Comparison of ENCODE assay signal across 26 mouse cellular contexts in genomic region chr19:35536816-35537215, GRCm38 (mm10).
DNase-seq lines count a peak whose midpoint lies in the region; ATAC-seq lines count a peak whose summit lies in the region.
"Had no signal": no experiment of that assay in that cellular context is flagged by ENCODE, and none has a peak within 500 bp of the region (broad histone marks: within the 10 kb centered on the region; RNA-seq: fewer than 3 reads in every experiment).

No protein-coding gene starts in this region.

- H3K36me3 ChIP-seq in midbrain, embryonic 11.5 days (ENCODE audit: control insufficient read depth, insufficient read depth, low read length): no peaks in the 10 kb centered on the region
- H3K36me3 ChIP-seq in midbrain, embryonic 15.5 days (replicated peaks): no peaks in the 10 kb centered on the region
- no peaks in the 10 kb centered on the region for H3K36me3 ChIP-seq in neural tube, embryonic 12.5 days
- no peaks in the 10 kb centered on the region for H3K36me3 ChIP-seq in neural tube, embryonic 15.5 days
- H3K36me3 ChIP-seq: embryonic facial prominence, embryonic 12.5 days; embryonic facial prominence, embryonic 15.5 days; forebrain, embryonic 12.5 days; forebrain, embryonic 15.5 days; heart, embryonic 10.5 days; heart, embryonic 13.5 days; hindbrain, embryonic 12.5 days; hindbrain, embryonic 15.5 days had no signal

- no peak overlapping the region for H3K9ac ChIP-seq in midbrain, embryonic 11.5 days (ENCODE audit: low read length)
- no peak overlapping the region for H3K9ac ChIP-seq in midbrain, embryonic 15.5 days
- H3K9ac ChIP-seq in neural tube, embryonic 12.5 days: no peak overlapping the region
- H3K9ac ChIP-seq in neural tube, embryonic 15.5 days (replicated peaks): no peak overlapping the region
- H3K9ac ChIP-seq: embryonic facial prominence, embryonic 12.5 days; embryonic facial prominence, embryonic 15.5 days; forebrain, embryonic 12.5 days; forebrain, embryonic 15.5 days; heart, embryonic 13.5 days; hindbrain, embryonic 12.5 days; hindbrain, embryonic 15.5 days had no signal

- H3K4me3 ChIP-seq in midbrain, embryonic 11.5 days (ENCODE audit: low read depth, low read length): no peak overlapping the region
- H3K4me3 ChIP-seq in midbrain, embryonic 15.5 days: no peak overlapping the region
- H3K4me3 ChIP-seq in neural tube, embryonic 12.5 days: no peak overlapping the region
- H3K4me3 ChIP-seq in neural tube, embryonic 15.5 days (replicated peaks): no peak overlapping the region
- H3K4me3 ChIP-seq: embryonic facial prominence, embryonic 12.5 days; embryonic facial prominence, embryonic 15.5 days; forebrain, embryonic 12.5 days; forebrain, embryonic 15.5 days; heart, adult 2 months; heart, embryonic 10.5 days; heart, embryonic 13.5 days; hindbrain, embryonic 12.5 days; hindbrain, embryonic 15.5 days had no signal

- peak; percentile 55; the same call in 1 of the 2 replicates for ATAC-seq in midbrain, embryonic 11.5 days (ENCODE audit: low FRiP score)
- ATAC-seq in midbrain, embryonic 15.5 days (replicated peaks): no peak
- ATAC-seq in neural tube, embryonic 12.5 days (ENCODE audit: low FRiP score, low read depth): peak; percentile 63; the same call in 1 of the 2 replicates
- ATAC-seq in neural tube, embryonic 15.5 days (ENCODE audit: low FRiP score): no peak
- ATAC-seq: activated CD4-positive, CD25-positive, alpha-beta regulatory T cell, adult 4 months; forebrain, embryonic 15.5 days had no signal

- peak; percentile 17 for DNase-seq in embryo, embryonic 10.5 days (ENCODE audit: low spot score)
- DNase-seq in embryo, embryonic 9.5 days (ENCODE audit: extremely low spot score): no peak
- DNase-seq in midbrain, embryonic 11.5 days (ENCODE audit: low spot score, missing footprints): no peak
- no peak for DNase-seq in cerebellum, adult 18-20 months
- DNase-seq: adrenal gland, adult 8-10 months; adrenal gland, postnatal 25 days; cerebellum, adult 8-10 months; cerebellum, postnatal 10 days; cerebellum, postnatal 36 days; gastrocnemius, postnatal 10 days; gastrocnemius, postnatal 36 days; heart, adult 2 months; heart, postnatal 14 days; heart, postnatal 4 days had no signal

- 44% methylated on average over 2 of the region's 2 CpGs for WGBS in midbrain, embryonic 11.5 days
- WGBS in midbrain, embryonic 15.5 days: 25% methylated on average over 2 of the region's 2 CpGs
- WGBS in neural tube, embryonic 12.5 days: 36% methylated on average over 2 of the region's 2 CpGs
- WGBS in neural tube, embryonic 15.5 days: 18% methylated on average over 2 of the region's 2 CpGs

- H3K27ac ChIP-seq in midbrain, embryonic 11.5 days (ENCODE audit: low read depth, low read length): no peak overlapping the region
- no peak overlapping the region for H3K27ac ChIP-seq in midbrain, embryonic 15.5 days
- H3K27ac ChIP-seq in neural tube, embryonic 12.5 days: no peak overlapping the region
- H3K27ac ChIP-seq in neural tube, embryonic 15.5 days (replicated peaks): no peak overlapping the region
- H3K27ac ChIP-seq: embryonic facial prominence, embryonic 12.5 days; embryonic facial prominence, embryonic 15.5 days; forebrain, embryonic 12.5 days; forebrain, embryonic 15.5 days; heart, adult 2 months; heart, embryonic 10.5 days; heart, embryonic 13.5 days; hindbrain, embryonic 12.5 days; hindbrain, embryonic 15.5 days had no signal

- no peaks in the 10 kb centered on the region for H3K27me3 ChIP-seq in midbrain, embryonic 11.5 days (ENCODE audit: control insufficient read depth, insufficient read depth, low read length)
- H3K27me3 ChIP-seq in midbrain, embryonic 15.5 days (replicated peaks): no peaks in the 10 kb centered on the region
- H3K27me3 ChIP-seq in neural tube, embryonic 12.5 days (replicated peaks): no peaks in the 10 kb centered on the region
- no peaks in the 10 kb centered on the region for H3K27me3 ChIP-seq in neural tube, embryonic 15.5 days (replicated peaks)
- H3K27me3 ChIP-seq: embryonic facial prominence, embryonic 12.5 days; embryonic facial prominence, embryonic 15.5 days; forebrain, embryonic 12.5 days; forebrain, embryonic 15.5 days; heart, embryonic 13.5 days; hindbrain, embryonic 12.5 days; hindbrain, embryonic 15.5 days had no signal

- no peak overlapping the region for H3K4me2 ChIP-seq in midbrain, embryonic 11.5 days
- H3K4me2 ChIP-seq in midbrain, embryonic 15.5 days: no peak overlapping the region
- no peak overlapping the region for H3K4me2 ChIP-seq in neural tube, embryonic 12.5 days (replicated peaks)
- H3K4me2 ChIP-seq in neural tube, embryonic 15.5 days: no peak overlapping the region
- H3K4me2 ChIP-seq: embryonic facial prominence, embryonic 12.5 days; embryonic facial prominence, embryonic 15.5 days; forebrain, embryonic 12.5 days; forebrain, embryonic 15.5 days; heart, embryonic 13.5 days; hindbrain, embryonic 12.5 days; hindbrain, embryonic 15.5 days had no signal

- H3K4me1 ChIP-seq in midbrain, embryonic 11.5 days (ENCODE audit: control insufficient read depth, insufficient read depth, low read length): no peaks in the 10 kb centered on the region
- no peaks in the 10 kb centered on the region for H3K4me1 ChIP-seq in midbrain, embryonic 15.5 days
- H3K4me1 ChIP-seq in neural tube, embryonic 12.5 days: no peaks in the 10 kb centered on the region
- H3K4me1 ChIP-seq in neural tube, embryonic 15.5 days: no peaks in the 10 kb centered on the region
- H3K4me1 ChIP-seq: embryonic facial prominence, embryonic 12.5 days; embryonic facial prominence, embryonic 15.5 days; forebrain, embryonic 15.5 days; heart, embryonic 10.5 days; heart, embryonic 13.5 days; hindbrain, embryonic 12.5 days; hindbrain, embryonic 15.5 days had no signal

- no peaks in the 10 kb centered on the region for H3K9me3 ChIP-seq in midbrain, embryonic 11.5 days (ENCODE audit: control insufficient read depth, low read length)
- H3K9me3 ChIP-seq in midbrain, embryonic 15.5 days: no peaks in the 10 kb centered on the region
- H3K9me3 ChIP-seq in neural tube, embryonic 12.5 days: no peaks in the 10 kb centered on the region
- H3K9me3 ChIP-seq in neural tube, embryonic 15.5 days (replicated peaks): no peaks in the 10 kb centered on the region
- H3K9me3 ChIP-seq: embryonic facial prominence, embryonic 12.5 days; embryonic facial prominence, embryonic 15.5 days; forebrain, embryonic 12.5 days; forebrain, embryonic 15.5 days; heart, embryonic 10.5 days; heart, embryonic 13.5 days; hindbrain, embryonic 12.5 days; hindbrain, embryonic 15.5 days had no signal

Comparison
In these comparisons a context has a peak if more than half of its experiments do, and no peak if none do; other contexts are left out.
1. ATAC-seq: peak in midbrain, embryonic 11.5 days (single experiment) and neural tube, embryonic 12.5 days (single experiment); none in midbrain, embryonic 15.5 days (single experiment) and neural tube, embryonic 15.5 days (single experiment).